Mouse (Mus musculus) brain, embryonic 14.5 days (tissue): Measurements from ENCODE around the gene Apobec2. TPM values are rescaled to one million over a fixed set of nuclear protein-coding genes. Genes with fewer than 3 reads are reported as not detected.
"Not testable (repeated sequence)": the region's sequence is repeated elsewhere in the genome, so short reads cannot be mapped to it uniquely, and the experiment has no call there.

Experiments
- DNase-seq: peaks from one replicate; pipeline ENCODE4 v3.0.0-alpha.2; 2011; ENCODE audit warnings: low read depth
- CTCF ChIP-seq: fragments of 200-500 bp; IDR thresholded peaks from 2 replicates; pipeline ENCODE4 v1.5.1; 2012; ENCODE audit warnings: inconsistent platforms, mild to moderate bottlenecking, moderate library complexity, borderline replicate concordance; ENCODE audit not compliant: insufficient read depth, insufficient read length; ENCODE audit errors: extremely low read depth
- POLR2A ChIP-seq: fragments of 200-500 bp; IDR thresholded peaks from 2 replicates; pipeline ENCODE4 v1.6.1; 2012; ENCODE audit warnings: mild to moderate bottlenecking, inconsistent platforms, borderline replicate concordance; ENCODE audit not compliant: poor library complexity, insufficient read depth, insufficient read length, severe bottlenecking; ENCODE audit errors: extremely low read depth
- polyA plus RNA-seq: library from polyadenylated mRNA; depleted of rRNA; stranded (reverse); fragments of >200 nt; gene quantifications from 2 replicates; pipeline ENCODE4 v1.2.3, GENCODE M21; 2012; rRNA removed

Apobec2 gene
- 0.26 and 0.36 TPM in 2 replicates for polyA plus RNA-seq

DNA sequence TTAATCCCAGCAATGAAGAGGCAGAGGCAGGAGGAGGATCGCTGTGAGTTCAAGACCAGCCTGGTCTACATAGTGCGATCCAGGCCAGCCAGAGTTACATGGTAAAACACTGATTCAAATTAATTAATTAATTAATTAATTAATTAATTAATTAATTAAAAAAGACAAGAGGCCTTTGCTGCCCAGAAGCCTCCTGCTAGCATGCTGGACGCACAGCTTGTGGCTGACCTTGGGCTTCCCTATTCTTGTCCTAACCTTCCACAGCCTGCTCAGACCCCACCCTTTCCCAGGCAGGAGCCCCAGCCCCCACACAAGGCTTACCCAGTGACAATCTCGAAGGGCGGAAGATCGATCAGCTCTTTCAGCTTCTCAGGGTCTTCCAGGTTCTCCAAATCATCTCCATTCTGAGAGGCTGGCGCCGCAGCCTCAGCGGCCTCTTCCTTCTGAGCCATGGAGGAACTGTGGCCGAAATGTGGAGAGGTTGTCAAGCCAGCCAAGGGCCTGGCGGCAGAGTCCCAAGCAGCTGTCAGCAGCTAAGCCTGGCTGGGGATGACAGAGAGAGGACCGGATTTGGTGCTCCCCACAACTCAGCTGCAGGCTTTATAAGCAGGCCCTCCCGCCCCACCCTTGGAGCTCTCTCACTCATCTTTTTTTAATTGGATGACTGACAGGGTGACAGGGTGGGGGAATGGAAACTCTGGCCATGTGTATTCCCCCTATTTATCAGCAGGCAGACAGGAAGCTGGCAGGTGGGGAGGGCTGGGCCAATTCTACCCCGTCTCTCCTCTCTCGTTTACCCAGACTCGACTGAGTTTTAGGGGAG is at the start of gene Apobec2:
Apobec2 (minus strand) TSS at position 773 of the 823 bp plus-strand sequence.
- DNase-seq: no peak
- TF ChIP-seq CTCF (no peak), POLR2A (no peak)

DNA sequence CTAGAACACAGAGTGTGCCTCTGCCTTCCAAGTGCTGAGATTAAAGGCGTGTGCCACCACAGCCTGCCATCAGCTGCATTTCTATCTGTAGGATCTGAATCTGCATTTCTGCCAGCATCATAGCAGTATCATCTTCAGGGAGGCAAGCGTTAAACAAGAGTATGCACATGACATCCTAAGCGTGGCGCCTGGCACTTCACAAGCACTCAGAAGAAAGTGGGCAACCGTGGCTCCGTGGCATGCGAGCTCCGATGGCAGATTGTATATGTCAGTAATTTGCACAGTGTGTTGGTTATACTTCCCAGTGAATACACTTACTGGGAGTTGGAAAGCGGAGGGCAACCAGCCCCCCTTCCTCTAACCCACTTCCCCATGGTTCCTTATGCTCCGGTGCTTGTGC is 47.2 kb upstream of the Apobec2 start:
- peak; percentile 50 for DNase-seq
- TF ChIP-seq CTCF (no peak), POLR2A (no peak)

DNA sequence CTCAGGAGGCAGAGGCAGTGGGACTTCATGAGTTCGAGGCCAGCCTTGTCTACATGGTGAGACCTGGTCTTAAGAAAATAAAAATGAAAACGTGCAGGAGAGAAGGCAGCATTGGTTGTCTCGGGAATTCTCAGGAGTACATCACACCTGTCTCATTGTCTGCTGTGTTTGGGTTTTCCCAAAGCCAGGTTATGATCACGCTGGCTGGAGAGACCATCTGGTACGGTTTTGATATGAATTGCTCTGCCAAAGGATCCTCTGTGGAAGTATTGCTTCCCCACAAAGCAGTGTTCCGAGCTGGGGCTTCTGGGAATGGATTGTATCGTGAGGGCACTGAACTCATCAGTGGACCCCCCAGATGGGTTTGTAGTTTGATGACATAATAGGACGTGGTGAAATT is 42.7 kb upstream of the Apobec2 start:
- DNase-seq: no peak
- no peak for TF ChIP-seq POLR2A
- no peak for TF ChIP-seq CTCF

DNA sequence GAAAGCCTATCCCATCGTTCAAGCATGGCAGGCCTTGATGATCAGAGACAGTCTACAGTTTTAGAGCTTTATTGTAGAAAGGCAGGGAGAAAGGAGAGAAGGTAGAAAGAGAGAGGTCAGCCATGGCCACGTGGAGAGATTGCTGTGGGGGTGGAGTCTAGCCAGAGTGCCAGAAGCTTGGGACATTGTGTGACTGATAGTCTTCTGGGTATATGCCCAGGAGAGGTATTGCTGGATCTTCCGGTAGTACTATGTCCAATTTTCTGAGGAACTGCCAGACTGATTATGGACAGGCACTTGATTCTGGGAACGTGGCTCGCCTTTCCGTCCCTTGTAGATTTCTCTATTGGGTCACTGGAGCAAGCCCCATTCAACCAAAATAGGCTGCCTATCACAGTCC is 41.6 kb upstream of the Apobec2 start:
- not testable (repeated sequence) for DNase-seq

DNA sequence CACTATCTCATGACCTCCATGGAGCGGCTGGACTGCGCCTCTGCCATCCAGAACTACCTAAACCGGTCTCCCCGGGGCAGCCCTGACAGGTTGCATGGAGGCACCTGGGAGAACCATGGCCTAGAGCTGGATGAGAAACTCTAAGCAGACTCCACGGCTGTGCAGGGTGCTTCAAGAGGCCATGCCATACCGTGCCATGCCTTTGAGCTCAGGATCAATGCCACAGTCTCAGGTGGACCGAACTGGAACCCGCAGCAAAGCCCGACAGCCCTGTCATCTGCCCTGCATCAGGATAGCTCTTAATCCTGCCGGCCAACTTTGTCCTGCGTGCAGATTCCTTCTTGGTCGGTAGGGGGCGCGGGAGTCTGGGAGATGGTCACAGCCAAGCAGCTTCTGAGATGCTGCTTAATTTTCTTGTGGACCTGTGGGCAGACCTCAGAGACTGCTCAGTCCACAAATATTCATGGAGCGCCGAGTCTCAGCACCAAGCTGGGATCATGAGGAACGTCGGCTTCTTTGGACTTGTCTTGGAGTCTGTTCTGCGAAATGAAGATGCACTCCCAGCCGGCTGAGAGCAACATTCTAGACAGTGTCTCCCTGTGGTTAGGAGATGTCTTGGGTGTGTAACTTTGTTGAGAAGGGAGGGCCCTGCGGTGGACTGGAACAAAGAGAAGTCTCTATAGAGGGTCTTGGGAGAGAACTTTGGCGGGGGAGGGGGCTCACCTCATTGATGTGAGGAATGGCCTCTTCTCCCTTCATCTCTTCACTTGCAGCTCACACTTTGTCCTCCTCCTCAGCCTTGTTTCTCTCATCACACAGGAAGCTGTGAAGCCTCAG is 34.9 kb upstream of the Apobec2 start:
- TF ChIP-seq POLR2A (no peak), CTCF (peak; percentile 98)
- DNase-seq: peak; percentile 90

DNA sequence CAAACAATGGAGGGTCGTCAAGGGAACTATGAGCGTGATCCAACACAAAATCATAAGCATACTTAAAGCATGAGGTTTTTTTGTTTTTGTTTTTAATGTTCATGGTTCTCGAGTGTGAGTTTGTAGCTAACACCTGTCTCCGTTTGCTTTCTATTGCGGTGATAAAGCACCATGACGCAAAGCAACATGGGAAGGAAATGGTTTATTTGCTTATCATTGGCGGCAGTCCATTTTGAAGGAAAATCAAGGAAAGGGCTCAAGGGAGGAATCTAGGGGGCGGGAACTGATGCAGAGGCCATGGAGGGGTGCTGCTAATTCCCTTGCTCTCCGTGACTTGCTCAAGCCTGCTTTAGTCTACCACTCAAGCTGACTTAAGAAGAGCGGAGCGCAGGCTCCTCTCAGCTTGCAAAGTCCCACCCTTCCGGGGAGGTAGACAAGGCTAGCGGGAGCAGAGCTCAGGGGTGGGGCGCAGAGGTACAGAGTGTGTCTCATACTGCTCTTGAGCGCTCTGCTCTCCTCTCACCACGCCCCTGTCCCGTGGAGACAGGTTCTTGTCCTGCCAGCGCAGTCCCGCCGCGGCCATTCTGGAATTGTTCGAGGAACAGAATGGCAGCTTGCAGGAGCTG is 34.2 kb upstream of the Apobec2 start:
- DNase-seq: peak; percentile 14

DNA sequence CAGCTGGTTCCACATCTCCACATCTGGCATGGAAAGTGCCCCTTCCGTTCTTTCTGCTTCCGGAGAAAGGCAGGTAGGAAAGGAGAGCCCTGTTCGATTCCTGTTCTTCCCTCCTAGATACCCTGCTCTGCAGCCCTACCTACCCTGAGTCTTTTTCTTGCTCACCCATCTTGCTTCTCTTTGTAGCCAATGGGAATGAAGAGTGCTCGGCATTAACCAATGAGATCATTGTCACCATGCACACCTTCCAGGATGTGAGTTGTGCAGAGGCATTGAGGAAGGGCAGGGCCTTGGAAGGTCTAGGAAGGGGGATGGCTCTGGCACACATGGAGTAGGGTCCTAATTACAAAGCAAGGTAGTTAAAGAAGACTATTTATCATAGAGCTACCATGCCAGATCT is 30.7 kb upstream of the Apobec2 start:
- TF ChIP-seq POLR2A (no peak), CTCF (no peak)
- DNase-seq: no peak

More for the DNA sequence above, 34.2 kb upstream of the Apobec2 start:
- TF ChIP-seq CTCF: no peak
- no peak for TF ChIP-seq POLR2A

DNA sequence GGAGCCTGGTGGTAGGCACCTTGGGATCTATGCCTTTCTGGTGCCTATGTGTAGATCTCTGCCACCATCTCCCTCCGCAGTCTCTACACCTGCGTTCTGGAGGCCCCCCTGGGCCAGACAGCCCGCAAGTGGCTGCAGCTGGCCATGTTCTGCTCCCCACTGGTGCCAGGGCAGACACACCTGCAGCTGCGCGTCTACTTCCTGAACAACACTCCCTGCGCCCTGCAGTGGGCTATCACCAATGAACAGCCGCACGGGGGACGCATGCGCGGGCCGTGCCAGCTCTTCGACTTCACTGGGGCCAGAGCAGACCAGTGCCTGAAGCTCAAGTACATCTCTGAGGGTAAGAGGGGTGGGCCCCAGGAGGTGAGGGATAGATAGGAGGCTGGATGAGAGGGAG is 29.4 kb upstream of the Apobec2 start:
- TF ChIP-seq POLR2A: no peak
- no peak for TF ChIP-seq CTCF
- DNase-seq: no peak

DNA sequence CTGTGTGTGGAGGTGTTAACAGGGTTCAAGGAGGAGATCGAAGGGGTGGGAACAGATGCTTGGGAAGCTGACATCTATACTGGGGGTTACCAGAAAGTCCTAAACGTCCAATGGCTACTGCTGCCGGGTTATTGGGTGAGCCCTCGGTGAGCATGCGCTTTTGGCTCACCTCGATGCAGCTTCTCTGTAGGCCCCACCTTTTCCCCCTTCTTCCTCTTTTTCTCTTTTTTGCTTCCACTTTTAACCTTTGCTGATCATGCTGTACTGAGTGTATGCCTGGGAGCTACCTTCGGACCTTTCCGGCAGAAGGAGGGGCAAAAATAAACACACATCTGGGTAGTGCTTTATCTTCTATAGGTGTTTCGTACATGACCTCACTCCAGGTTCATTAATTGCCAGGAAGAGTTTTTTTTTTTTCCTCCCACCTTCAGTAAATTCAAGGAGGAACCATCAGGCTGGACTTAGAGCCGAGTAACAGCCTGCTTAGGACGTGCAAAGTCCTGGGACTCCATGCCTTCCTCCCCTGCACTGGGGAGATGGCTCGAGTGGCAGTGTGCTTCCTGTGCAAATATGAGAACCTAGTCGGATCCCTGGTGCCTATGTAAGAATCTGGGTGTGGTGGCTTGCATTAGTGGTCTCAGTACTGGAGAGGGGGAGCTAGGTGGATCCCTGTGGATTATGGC is 25.4 kb upstream of the Apobec2 start:
- DNase-seq: no peak
- TF ChIP-seq CTCF (no peak), POLR2A (no peak)

DNA sequence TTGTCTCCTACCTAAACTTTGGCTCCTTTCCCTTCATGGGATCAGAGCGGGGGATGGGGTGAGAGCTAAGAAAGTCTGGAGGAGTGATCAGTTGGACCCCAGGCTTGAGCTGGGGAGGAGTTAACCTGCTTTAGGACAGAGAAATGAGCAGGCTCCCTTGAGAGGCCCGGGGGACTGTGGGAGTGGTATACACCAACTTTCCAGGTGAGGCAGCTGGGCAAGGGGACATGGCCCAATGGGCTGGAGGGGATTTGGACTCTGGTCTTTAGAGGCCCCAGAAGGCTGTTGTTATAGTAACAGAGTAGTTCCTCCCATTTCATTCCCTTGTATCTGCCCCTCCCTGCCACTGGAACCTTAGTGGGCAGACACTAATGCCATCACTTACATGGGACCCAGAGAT is 23.2 kb upstream of the Apobec2 start:
- TF ChIP-seq POLR2A (no peak), CTCF (no peak)
- no peak for DNase-seq

DNA sequence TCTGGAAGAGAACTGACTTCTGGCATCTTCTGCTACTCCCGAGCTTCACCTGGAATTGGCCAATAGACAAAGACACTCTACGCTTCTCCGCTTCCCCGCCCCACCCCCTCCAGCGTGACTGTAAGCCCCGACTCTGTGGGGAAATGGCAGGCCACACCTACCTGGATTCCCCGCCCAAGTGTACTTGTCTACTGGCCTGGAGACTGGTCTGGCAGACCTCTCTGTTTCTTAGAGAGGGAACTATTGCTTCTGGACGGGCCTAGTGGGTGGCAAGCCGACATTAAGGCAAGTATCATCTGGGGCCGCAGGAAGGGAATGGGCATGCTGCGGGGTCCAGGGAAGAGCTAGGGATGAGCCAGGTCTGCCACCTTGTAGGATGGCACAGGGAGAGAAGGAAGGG is 22.0 kb upstream of the Apobec2 start, which contains the start of gene Unc5cl:
Unc5cl (plus strand) TSS at position 214 of the 400 bp plus-strand sequence.
- no peak for TF ChIP-seq POLR2A
- TF ChIP-seq CTCF: no peak

More for the DNA sequence above, 22.0 kb upstream of the Apobec2 start, which contains the start of gene Unc5cl:
- no peak for DNase-seq
